Mouse (Mus musculus) E14TG2a.4 (cell line): ENCODE measurements around the gene Ndufs3.

Experiments used
- CTCF ChIP-seq: conservative IDR thresholded peaks from 2 replicates; pipeline ENCODE4 v1.5.1; 2014; ENCODE audit warnings: low read length
- NANOG ChIP-seq: IDR thresholded peaks from 2 replicates; pipeline ENCODE4 v1.6.1; 2014; ENCODE audit warnings: borderline replicate concordance, low read length, mixed read lengths
- POU5F1 ChIP-seq: IDR thresholded peaks from 2 replicates; pipeline ENCODE4 v1.6.1; 2014; ENCODE audit warnings: low read length, borderline replicate concordance

GRCm38 (mm10) chr2:90904856-90905224 is 213 bp upstream of the Ndufs3 start:
- TF ChIP-seq CTCF (no peak), NANOG (no peak), POU5F1 (no peak)
